Mouse (Mus musculus) heart, postnatal 25 days (tissue): ENCODE measurements around the gene Fbxo39. TPM values are rescaled to one million over a fixed set of nuclear protein-coding genes. Genes with fewer than 3 reads are reported as not detected.
"Not testable (repeated sequence)": the region's sequence is repeated elsewhere in the genome, so short reads cannot be mapped to it uniquely, and the experiment has no call there.

Experiments used
- DNase-seq: peaks from one replicate; pipeline ENCODE4 v3.0.0; 2022; ENCODE audit warnings: low spot score
- intact Hi-C: fragments of 180-260 bp; cut with DNase I; formaldehyde crosslinking; loops from one replicate; pipeline ENCODE4 v1.15.1; 2025
- total RNA-seq, 2 experiments: library from RNA; stranded (reverse); gene quantifications; 2 replicates each; pipeline ENCODE4 v1.2.3; 2021

Fbxo39 gene
- total RNA-seq, 2 experiments from 2014 or later, result not detected

DNA sequence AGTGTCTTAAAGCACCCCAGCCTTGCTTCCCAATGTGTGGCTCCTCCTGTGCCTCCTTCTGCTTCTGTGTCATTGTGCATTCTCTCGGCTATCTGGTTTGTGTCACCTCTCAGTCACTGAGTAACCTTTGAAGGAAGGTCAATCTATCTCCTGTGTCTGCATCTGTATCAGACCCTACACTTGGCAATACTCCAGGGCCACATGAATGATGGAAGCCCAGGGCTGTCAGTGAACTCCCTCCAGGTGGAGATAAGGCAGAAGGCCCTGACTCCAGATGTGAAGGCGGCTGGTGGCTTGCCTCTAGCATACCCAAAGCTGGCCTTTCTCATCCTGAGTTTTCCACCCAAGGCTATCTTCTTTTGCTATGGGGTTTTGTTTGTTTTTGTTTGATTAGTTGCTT lies 5.3 kb upstream of the Fbxo39 start:
- no peak for DNase-seq
- intact Hi-C loops, result no loop called here

DNA sequence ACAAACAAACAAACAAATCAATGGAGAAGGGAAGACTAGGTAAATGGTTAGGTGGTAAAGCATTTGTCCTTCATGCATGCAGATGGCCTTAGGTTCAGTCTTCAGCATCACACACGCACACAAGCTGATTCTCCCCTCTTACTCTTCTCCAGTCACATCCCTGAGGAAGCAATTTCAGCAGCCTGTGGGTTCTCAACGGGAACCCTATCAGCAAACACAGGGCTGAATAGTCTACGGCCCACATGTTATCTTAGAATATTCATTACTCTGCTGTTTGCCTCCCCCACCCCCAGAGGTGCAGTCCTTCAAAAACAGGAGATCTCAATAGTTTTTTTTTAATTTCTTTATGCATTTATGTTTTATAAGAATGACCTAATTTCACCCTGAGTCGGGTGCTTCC lies 3.8 kb upstream of the Fbxo39 start:
- intact Hi-C loops, result no loop called here
- DNase-seq, result no peak

DNA sequence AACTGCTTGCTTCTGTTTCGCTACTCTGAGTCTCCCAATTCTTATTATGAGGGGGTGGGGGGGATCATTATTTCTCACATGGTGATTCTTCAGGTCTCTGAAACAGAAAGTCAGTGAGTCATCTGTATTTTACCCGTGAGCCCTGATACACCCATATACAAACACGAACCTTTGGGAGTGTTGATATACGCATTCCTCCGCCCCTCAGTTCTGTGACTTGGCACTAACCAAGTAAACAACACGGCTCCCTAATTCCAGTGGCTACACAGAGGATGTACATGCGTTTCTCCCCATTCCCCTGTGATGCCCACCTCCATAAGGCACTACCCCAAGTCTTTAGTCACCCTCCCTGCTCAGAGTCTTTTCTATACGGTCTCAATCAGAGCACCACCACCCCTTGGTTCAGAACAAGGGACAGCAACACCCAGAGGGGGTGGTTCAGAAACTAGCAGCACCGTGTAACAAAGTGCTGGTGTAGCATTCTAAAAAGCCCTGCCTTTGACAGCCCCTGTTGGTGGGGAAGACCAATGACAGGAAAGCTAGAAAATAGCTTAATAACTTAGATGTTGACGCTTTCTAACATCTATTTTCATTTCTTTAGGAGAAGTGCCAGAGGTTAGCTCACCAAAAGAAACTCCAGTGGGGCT lies 2.8 kb upstream of the Fbxo39 start:
- no peak for DNase-seq
- intact Hi-C loops, result no loop called here

DNA sequence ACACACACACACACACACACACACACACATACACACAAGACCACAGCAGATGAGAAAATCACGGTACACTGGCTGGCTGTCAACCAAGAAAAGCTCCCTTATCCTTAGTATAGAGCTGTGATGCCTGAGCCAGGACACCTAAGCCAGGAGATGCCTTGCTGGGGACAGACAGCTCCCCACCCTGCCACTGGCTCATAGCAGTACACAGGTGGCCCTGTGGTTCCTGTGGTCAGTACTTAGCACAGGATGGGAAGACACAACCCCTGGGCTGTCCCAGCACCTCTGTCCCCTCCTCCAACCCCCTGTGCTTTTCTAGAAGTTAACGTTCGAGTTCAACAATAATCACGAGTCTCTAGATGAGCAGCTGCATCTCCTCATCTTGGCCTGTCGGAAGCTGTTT lies 3.8 kb downstream of the Fbxo39 start:
- intact Hi-C loops, result no loop called here
- DNase-seq, result no peak

DNA sequence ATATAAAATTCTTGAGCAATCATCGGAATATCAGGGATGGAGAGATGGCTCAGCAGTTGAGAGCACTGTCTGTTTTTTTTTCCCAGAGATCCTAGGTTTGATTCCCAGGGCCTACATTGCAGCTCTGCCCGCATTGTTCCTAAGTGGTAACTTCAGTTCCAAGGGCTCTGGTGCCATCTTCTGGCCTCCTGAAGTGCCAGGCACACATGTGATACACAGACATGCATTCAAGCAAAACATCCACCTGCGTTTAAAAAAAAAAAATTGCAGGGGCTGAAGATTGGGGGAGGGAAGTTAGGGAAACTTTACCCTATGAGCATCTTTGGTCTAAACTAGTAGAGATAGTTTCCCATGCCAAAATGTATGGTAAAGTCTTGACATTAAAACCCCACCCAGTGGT lies 10.2 kb downstream of the Fbxo39 start:
- intact Hi-C loops, result loop anchor here (5.0 kb wide), 1 partner anchor 97 kb away; no protein-coding TSS in a partner anchor
- no peak for DNase-seq

DNA sequence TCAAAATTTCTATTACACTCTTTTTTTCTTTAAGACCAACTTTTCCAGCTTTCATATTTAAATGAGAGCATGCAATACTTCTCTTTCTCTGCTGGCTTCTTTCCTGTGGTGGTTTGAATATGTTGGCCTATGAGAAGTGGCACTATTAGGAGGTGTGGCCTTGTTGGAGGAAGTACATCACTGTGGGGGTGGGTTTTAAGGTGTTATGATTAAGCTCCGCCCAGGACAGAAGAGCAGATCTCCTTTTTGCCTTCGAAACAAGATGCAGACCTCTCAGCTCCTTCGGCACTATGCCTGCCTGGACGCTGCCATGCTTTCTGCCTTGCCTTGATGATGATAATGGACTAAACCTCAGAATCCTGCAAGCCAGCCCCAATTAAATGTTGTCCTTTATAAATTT lies 11.5 kb downstream of the Fbxo39 start:
- no peak for DNase-seq
- intact Hi-C loops, result no loop called here

DNA sequence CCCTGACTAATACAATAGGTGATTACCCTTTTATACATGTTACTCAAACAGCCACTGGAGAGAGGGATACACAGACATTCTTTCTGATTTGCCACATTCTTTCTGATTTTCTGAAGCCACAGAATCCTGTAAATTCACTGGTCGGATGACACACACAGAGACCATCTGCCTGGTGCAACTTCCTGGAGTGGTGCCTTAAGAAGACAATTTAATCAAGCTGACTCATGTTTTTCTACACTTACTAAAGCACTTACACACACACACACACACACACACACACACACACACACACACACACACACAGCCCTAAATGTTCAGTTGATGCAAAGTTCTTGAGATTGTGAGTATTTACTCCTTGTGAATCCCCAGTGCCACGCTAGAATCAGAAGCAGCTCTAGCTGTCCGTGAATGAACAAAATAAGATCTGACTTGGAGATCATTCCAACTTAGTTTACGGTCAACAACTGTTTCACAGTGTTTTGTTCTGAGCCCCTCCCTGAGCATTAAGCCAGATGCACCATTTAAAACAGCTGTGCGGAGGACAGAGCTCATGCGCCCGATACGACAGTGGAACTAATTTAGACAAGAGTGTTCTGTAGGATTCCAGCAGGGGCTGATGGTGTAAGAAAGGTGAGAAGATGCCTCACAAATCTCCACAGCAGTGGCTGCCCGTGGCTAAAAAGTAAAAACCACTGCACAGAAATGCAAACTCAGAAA lies 18.9 kb downstream of the Fbxo39 start:
- no peak for DNase-seq
- intact Hi-C loops, result no loop called here

DNA sequence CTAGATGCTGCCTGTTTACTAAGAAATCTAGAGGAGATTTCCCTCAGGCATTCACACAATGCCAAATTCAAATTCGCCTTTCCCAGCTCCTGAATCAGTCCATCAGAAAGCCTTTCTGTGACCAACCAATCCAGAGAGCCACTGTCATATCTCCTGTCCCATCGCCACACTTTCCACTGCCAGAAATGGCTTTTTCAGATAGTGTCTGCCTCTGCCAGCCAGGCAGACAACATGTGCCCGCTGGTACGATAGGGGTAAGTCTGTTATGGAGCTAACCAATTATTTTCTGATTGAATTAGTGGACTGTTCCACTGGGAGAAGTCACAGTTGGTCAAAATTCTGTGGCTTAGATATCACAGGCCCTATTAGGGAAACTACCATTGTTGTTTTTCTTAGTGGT lies 20.4 kb downstream of the Fbxo39 start:
- DNase-seq, result no peak
- intact Hi-C loops, result no loop called here

DNA sequence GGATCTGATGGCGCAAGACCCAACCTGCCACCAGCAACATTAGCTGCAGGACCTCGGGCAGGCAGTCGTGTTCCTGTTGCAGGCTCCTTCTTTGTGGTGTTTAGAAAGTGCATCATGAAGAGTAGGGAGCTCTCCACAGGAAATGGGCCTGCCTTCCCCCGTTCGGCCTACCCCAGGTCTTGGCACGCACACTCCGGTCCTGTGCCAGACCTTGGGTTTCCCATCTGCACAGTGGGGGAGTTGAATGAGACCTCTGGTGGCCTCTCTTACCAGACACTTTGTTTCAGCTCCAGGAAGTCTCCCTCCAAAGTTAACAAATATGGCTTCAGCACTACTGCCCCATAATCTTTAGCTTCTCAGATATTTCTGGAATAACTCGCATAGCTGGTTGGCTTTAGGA lies 22.5 kb downstream of the Fbxo39 start:
- intact Hi-C loops, result no loop called here
- no peak for DNase-seq

DNA sequence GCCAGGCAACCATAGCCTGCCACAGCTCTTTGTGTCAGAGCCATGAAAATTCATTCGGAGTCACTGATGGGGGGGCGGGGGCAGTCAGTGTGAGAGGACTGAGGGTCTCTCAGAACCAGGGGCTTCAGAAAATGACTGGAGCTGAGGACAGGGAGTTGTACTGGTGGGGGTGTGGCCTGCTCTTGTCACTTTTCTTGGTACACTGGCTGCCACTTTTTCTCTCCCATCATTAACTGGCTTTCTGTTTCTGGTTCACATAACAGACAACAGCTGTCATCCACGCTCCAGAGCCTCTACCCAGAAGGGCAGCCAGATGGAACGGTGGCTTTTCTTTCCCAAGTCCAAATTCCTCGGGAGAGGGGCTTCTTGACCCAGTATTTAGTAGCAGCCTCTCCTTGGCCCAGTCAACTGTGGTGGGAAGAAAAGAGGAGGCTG lies 24.2 kb downstream of the Fbxo39 start:
- intact Hi-C loops, result no loop called here
- no peak for DNase-seq

DNA sequence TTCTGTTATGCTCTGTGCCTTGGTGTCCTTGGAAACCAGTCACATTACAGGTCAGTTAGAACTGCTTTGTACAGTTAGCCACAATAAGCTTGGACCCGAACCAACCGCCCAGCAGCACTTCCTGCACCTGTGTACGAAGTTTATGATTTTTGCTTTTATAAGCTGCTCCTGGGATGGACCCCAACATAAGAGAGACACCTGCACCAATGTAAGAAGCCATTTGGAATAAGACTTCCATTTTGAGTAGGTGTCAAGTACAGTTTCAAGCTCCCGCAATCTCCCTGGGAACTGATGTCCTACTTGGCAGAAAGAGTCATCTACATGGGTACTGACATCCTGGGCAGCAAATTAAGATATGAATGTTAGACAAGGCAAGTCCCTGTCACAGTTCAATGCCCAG lies 25.5 kb downstream of the Fbxo39 start:
- DNase-seq, result no peak
- intact Hi-C loops, result loop anchor here (5.0 kb wide), 1 partner anchor 112 kb away; no protein-coding TSS in a partner anchor

DNA sequence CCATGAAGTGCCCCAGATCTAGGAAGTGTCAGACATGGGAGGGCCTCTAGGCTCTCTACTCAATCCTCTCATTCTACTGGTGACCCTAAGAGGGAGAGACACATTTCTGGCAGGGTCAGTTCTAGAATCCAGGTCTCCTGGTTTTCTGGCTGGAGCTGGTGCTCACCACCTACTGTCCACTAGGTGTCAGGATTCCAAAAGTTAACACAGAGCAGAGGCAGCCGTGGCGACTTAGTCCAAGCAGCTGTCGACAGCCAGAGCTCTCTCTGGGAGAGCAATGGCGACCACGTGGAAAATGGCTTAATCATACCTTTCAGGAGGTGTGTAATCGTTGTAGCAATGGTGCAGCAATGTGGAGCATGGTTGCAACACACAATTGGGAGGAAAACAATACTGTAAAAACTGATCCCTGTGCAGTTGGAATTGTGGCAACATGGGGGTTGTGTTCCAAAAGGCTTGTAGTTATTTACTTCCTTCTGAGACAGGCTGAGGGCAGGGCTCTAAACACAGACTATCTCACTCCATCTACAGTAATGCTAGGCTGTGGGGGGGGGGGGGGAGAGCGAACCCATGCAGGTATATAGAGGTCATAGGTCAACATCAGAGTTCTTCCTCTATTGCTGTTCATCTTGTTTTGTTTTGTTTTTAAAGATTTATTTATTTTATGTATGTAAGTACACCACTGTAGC lies 28.4 kb downstream of the Fbxo39 start:
- intact Hi-C loops, result loop anchor here (2.0 to 5.0 kb wide), 2 partner anchors 115 to 222 kb away; no protein-coding TSS in a partner anchor
- no peak for DNase-seq

DNA sequence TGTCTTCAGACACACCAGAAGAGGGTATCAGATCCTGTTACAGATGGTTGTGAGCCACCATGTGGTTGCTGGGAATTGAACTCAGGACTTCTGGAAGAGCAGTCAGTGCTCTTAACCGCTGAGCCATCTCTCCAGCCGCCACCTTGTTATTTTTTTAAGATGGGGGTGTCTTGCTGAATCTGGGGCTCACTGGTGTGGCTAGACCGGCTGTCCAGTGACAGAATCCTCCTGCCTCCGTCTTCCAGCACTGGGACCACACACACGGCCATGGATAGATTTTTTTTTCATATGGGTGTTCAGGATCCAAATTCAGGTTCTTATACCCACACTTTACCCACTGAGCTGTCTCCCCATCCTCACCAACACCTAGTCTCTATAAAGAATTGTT lies 29.0 kb downstream of the Fbxo39 start:
- intact Hi-C loops, result loop anchor here (2.0 to 5.0 kb wide), 2 partner anchors 116 to 222 kb away; no protein-coding TSS in a partner anchor

DNA sequence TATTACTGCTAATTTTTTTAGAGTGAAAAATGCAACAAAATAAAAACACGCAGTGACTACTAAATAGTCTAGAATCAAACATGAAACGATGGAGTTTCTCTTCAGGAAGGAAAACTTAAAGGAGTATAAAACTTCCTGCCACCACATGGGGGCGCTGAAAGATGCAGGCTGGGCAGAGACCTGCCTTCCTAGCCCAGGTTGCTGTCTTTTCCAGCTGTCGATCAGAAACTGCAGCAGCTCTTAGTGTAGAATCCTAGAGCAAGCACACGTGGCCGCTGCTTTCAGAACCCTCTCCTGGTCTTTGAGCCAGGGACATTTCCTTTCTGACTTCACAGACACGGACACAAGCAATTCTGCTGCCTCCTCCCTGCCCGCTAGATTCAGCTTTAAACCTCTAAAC lies 29.7 kb downstream of the Fbxo39 start:
- no peak for DNase-seq
- intact Hi-C loops, result loop anchor here (2.0 to 5.0 kb wide), 2 partner anchors 117 to 221 kb away; no protein-coding TSS in a partner anchor

More for the DNA sequence above, 29.0 kb downstream of the Fbxo39 start:
- DNase-seq, result not testable (repeated sequence)

DNA sequence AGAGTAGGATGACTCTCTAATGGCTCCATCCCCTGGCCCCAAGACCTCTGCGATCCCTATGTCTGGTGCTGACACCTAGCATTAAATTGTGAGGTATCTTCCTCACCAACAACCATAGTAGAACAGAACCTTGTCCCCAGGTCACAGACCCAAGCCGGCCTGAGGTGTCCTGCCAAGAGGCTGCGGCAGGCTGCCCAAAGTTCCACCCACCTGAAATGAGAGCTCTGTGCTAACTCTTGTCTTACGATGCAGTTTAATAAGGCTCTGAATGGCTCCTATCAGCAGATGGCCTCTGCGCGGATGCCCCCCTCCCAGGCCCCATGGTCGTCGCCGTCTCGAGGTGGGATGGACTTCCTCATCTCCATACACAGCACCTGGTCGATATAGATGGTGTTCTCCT lies 30.2 kb downstream of the Fbxo39 start:
- DNase-seq, result no peak
- intact Hi-C loops, result loop anchor here (5.0 kb wide), 1 partner anchor 117 kb away; no protein-coding TSS in a partner anchor

DNA sequence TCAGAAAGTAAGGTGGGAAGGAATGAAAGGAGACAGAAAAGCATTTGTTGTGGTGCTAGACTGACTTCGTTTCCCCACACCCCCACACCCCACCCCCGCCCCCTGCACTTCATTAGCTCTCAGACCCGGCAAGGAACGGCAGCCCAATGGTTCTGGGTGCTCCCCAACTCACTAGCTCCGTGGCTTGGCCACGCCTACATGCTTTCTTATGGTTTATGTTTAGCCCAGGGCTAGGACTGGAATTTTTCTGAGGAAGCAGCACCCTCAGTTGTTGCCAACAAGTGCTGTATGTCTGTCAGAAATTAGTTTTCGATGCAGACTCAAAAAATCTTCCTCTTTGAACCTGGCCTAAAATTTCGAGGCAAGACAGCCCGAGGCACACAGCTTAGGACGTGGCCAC lies 34.3 kb downstream of the Fbxo39 start:
- DNase-seq, result no peak
- intact Hi-C loops, result no loop called here

DNA sequence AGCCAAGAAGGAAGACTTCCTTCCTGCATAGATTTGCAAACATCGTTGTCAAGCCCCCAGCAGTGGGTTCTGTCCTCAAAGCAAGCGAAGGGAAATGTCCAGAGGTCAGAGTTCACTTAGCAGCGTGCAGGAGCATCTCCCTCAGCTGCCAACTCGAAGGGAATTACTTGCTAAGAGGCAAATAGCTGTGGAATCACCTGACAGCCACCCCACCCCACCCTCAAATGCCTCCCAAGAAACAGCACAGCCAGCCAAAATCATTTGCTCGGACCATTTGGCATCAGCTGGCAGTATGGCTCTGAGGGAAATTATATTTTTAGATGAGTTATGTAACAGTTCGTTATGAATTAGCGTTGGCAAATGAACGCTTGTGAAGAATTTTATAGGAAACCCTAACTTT lies 34.8 kb downstream of the Fbxo39 start:
- DNase-seq, result no peak
- intact Hi-C loops, result no loop called here

DNA sequence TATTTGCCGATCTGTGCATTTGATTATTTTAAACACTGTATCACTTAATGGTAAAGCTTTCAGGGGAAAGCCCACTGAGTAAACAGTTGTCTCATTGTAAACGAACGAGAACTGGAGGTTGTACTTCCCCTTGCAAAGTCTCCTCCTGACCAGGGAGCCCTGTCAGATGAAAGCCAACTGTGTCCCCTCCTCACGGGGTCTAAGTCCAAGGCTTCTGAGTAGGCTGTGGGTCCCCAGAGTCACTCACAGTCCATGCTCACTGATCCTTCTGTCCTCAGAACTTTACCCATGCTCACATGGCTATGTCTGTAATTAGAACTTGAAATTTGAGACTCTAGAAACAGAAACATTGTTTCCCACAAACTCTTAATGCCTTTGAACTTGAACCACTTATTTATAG lies 35.4 kb downstream of the Fbxo39 start:
- intact Hi-C loops, result loop anchor here (10.0 kb wide), 1 partner anchor 375 kb away; no protein-coding TSS in a partner anchor
- no peak for DNase-seq

DNA sequence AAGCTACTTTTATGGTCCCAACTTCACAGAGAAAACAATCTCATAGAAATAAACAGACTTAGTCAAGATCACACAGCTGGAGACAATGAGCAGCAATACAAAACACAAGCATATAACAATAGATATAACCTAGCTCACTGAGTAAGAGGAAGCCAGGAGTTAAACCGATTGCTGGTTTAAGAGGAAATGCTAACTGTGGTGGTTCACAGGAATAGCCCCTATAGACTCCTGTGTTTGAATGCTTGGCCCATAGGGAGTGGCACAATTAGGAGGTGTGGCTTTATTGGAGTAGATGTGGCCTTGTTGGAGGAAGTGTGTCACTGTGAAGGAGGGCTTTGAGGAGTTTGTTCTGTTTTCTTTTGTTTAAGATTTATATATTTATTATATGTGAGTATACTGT lies 38.0 kb downstream of the Fbxo39 start:
- intact Hi-C loops, result loop anchor here (10.0 kb wide), 1 partner anchor 373 kb away; no protein-coding TSS in a partner anchor

DNA sequence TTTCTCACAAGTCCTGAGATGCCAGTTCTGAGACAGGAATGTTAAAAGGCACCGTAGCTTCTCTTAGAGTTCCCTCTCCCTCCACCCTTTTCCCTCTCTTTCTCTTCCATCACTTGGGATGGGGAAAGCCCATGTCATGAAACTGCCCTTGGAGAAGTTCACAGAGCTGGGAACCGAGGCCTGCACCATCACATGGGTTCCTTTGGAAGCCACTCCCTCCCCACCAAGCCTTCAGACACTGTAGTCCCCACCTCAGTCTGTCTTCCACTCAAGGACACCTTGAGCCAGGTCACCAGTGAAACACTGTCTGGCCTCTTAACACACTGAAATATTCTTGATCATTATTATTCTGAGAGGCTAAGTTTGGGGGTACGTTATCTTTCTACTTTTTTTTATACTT lies 38.9 kb downstream of the Fbxo39 start:
- intact Hi-C loops, result loop anchor here (10.0 kb wide), 1 partner anchor 372 kb away; no protein-coding TSS in a partner anchor

More for the DNA sequence above, 38.0 kb downstream of the Fbxo39 start:
- DNase-seq, result no peak

More for the DNA sequence above, 38.9 kb downstream of the Fbxo39 start:
- no peak for DNase-seq
